Mouse (Mus musculus) megakaryocyte-erythroid progenitor cell, adult 5-6 weeks (primary cell): ENCODE measurements around the gene Bcl2l14. TPM values are rescaled to one million over a fixed set of nuclear protein-coding genes. Genes with fewer than 3 reads are reported as not detected.

Experiments
- ATAC-seq: replicated peaks from 2 replicates; pipeline ENCODE4 v1.8.0; 2016; ENCODE audit warnings: mild to moderate bottlenecking, inconsistent platforms; ENCODE audit not compliant: severe bottlenecking, poor library complexity, low FRiP score, low TSS enrichment
- total RNA-seq, 2 experiments: library from RNA; stranded (forward) in 1 of 2; stranded (reverse) in 1 of 2; fragments of 200-1000, 215-1000 nt in 1 of 2; fragments of >200 nt in 1 of 2; fragmentation: Nextera tagmentation in 1 of 2; gene quantifications; 2 replicates each; pipeline ENCODE4 v1.2.3; 2014 to 2017

Bcl2l14 gene
- total RNA-seq, 2 experiments from 2014 or later, result 1.0 TPM; not detected in 1

GRCm38 (mm10) chr6:134390837-134391236 is 5.3 kb upstream of the Bcl2l14 start:
- no peak for ATAC-seq

GRCm38 (mm10) chr6:134402914-134403683 is 7.0 kb downstream of the Bcl2l14 start:
- peak; percentile 89 for ATAC-seq

- ATAC-seq, result no peak
Observed at GRCm38 (mm10) chr6:134403684-134404070, 7.6 kb downstream of the Bcl2l14 start.

- 0 out of 2 replicates have a peak, but pooled peaks have one; percentile 12 for ATAC-seq
Observed at GRCm38 (mm10) chr6:134407226-134407625, 11.1 kb downstream of the Bcl2l14 start.

- peak; percentile 86 for ATAC-seq
Observed at GRCm38 (mm10) chr6:134413706-134414531, 17.8 kb downstream of the Bcl2l14 start.

- peak; percentile 1; the same call in 1 of the 2 replicates for ATAC-seq
Observed at GRCm38 (mm10) chr6:134414532-134414883, 18.4 kb downstream of the Bcl2l14 start.

GRCm38 (mm10) chr6:134416556-134417105 is 20.5 kb downstream of the Bcl2l14 start:
- ATAC-seq, result no peak

- ATAC-seq, result peak; percentile 65
Observed at GRCm38 (mm10) chr6:134417886-134418285, 21.8 kb downstream of the Bcl2l14 start.

GRCm38 (mm10) chr6:134420375-134420774 is 24.3 kb downstream of the Bcl2l14 start:
- no peak for ATAC-seq

GRCm38 (mm10) chr6:134421921-134422320 is 25.8 kb downstream of the Bcl2l14 start:
- ATAC-seq, result no peak

- peak; percentile 75 for ATAC-seq
Observed at GRCm38 (mm10) chr6:134425216-134425717, 29.1 kb downstream of the Bcl2l14 start.

- no peak for ATAC-seq
Observed at GRCm38 (mm10) chr6:134427165-134427564, 31.0 kb downstream of the Bcl2l14 start.

GRCm38 (mm10) chr6:134428455-134428854 is 32.3 kb downstream of the Bcl2l14 start:
- ATAC-seq, result no peak

GRCm38 (mm10) chr6:134430161-134430799 is 34.2 kb downstream of the Bcl2l14 start:
- ATAC-seq, result no peak

- ATAC-seq, result no peak
Observed at GRCm38 (mm10) chr6:134431583-134431982, 35.5 kb downstream of the Bcl2l14 start.

- no peak for ATAC-seq
Observed at GRCm38 (mm10) chr6:134433281-134433680, 37.2 kb downstream of the Bcl2l14 start.

- no peak for ATAC-seq
Observed at GRCm38 (mm10) chr6:134434044-134434443, 37.9 kb downstream of the Bcl2l14 start.

- ATAC-seq, result no peak
Observed at GRCm38 (mm10) chr6:134434866-134435390, 38.8 kb downstream of the Bcl2l14 start.

GRCm38 (mm10) chr6:134436955-134437354 is 40.8 kb downstream of the Bcl2l14 start:
- ATAC-seq, result no peak
